Mouse (Mus musculus) Patski (cell line): ENCODE measurements around the gene Gli2. TPM values are rescaled to one million over a fixed set of nuclear protein-coding genes. Genes with fewer than 3 reads are reported as not detected.

Experiments
- ATAC-seq: fragments of 100-300 bp; one replicate; pipeline ENCODE4 v1.8.0; 2021
- CTCF ChIA-PET: fragments of 350-600 bp; sonication (Branson Sonifier 250); formaldehyde crosslinking; loops from one replicate; lab custom pipeline; 2022; ENCODE audit warnings: inconsistent platforms; lab: Charles Lee
- POLR2A ChIA-PET: fragments of 350-600 bp; sonication (Branson Sonifier 250); formaldehyde crosslinking; loops from one replicate; lab custom pipeline; 2022; ENCODE audit warnings: antibody characterized with exemption, inconsistent platforms; lab: Charles Lee
- DNase-seq: peaks from one replicate; pipeline ENCODE4 v3.0.0-alpha.2; 2011; ENCODE audit warnings: low read depth, low spot score
- H3K27me3 ChIP-seq: fragments of 371-371 bp; one replicate; pipeline ENCODE4 v1.5.1; 2021
- CTCF ChIP-seq: fragments of 100-300 bp; IDR thresholded peaks from one replicate; pipeline ENCODE4 v1.5.1; 2021
- in situ Hi-C: fragments of 300-500 bp; cut with MboI; formaldehyde crosslinking; loops from 3 replicates; pipeline ENCODE4 v1.11.1; 2018; ENCODE audit warnings: low pct_unique_long_range_greater_than_20kb, mixed read lengths
- polyA plus RNA-seq: library from polyadenylated mRNA; unstranded; gene quantifications from one replicate; pipeline ENCODE4 v1.2.3, GENCODE M21; 2021

Gli2 gene
- polyA plus RNA-seq, 1 experiment from 2014 or later = 2.7 TPM

- CTCF ChIA-PET = interaction anchor here (1.4 kb wide), 1 partner anchor 162 kb away, joined by 4 read pairs; no protein-coding TSS in a partner anchor
- no peak for TF ChIP-seq CTCF
- POLR2A ChIA-PET = interaction anchor here (0.7 to 1.2 kb wide), 2 partner anchors 14 to 53 kb away, joined by 3 read pairs; no protein-coding TSS in a partner anchor
- in situ Hi-C loops = no loop called here
- DNase-seq (no peak), ATAC-seq (no peak)
- no peaks in the 10 kb centered on the region for H3K27me3 ChIP-seq
Observed at GRCm38 (mm10) chr1:118922189-118922588, 131.2 kb downstream of the Gli2 start.

DNA sequence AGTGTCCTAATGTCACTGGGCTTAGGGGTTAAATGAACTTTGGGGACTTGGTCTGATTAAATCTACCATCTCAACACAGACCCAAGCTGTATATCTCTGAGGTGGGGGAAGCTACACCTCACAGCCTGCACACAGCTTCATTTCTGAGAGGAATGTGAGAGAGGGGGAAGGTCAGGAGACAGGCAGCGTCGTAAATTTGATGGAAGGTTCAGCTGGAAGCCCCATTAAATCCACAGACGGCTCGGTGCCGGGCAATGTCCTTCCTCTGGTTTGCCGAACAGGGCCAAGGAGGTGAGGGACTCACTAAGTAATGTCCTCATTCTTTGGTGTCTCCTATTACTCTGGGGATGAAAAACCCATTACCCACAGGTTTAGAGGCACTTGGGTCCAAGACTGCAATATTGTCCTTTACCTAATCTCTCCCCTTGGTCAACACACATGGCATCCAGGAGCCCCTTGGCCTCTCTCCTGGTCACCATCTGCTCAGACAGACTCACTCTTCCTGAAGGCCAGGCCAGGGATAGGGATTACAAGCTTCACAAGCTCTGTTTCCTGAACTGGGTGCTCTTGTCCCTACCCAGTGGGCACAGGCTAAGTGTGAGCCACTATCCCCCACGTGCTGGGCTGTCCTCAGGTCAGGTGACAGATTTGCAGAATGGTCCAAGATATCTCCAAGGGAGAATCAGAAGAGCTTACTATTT is 135.7 kb downstream of the Gli2 start:
- DNase-seq (no peak), ATAC-seq (no peak)

DNA sequence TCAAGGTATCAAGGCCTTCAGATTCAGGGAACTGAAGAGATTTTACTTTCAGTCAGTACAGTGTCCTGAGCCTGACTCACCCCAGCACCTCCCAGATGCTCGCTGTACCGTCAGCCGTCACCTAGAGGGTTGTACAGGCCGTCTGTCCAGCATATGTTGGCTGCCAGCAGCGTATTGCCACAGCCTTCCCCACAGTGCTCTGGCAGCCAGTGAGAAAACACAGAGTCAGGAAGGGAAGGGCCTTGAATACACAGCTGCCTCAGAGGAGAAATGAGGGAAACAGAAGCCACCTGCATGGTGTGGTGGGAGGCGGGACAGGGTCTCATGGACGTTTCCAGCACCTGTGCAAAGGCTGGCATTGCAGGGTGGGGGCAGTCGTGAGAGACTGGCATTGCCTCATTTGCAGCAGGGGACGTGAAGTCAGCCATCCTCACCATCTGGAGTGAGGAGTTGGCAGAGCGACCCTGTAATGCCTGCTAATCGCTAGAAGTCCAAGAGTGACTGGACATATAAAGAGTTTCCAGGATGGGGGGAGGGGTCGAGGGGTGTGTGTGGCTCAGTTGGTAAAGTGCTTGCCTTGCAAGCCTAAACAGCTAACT is 136.8 kb downstream of the Gli2 start:
- ATAC-seq (no peak), DNase-seq (no peak)
- H3K27me3 ChIP-seq = no peaks in the 10 kb centered on the region
- in situ Hi-C loops = no loop called here
- no peak for TF ChIP-seq CTCF
- POLR2A ChIA-PET = no interaction called here
- CTCF ChIA-PET = no interaction called here

More for the DNA sequence above, 135.7 kb downstream of the Gli2 start:
- in situ Hi-C loops = no loop called here
- CTCF ChIA-PET = no interaction called here
- TF ChIP-seq CTCF = no peak
- H3K27me3 ChIP-seq = no peaks in the 10 kb centered on the region
- POLR2A ChIA-PET = no interaction called here

- in situ Hi-C loops = no loop called here
- ATAC-seq (no peak), DNase-seq (no peak)
- no peaks in the 10 kb centered on the region for H3K27me3 ChIP-seq
- CTCF ChIA-PET = no interaction called here
- POLR2A ChIA-PET = interaction anchor here (0.7 kb wide), 1 partner anchor 37 kb away, joined by 3 read pairs; no protein-coding TSS in a partner anchor
- no peak for TF ChIP-seq CTCF
Observed at GRCm38 (mm10) chr1:118913414-118914385, 139.7 kb downstream of the Gli2 start.

- no peak for TF ChIP-seq CTCF
- DNase-seq = no peak
- ATAC-seq = no peak
- in situ Hi-C loops = no loop called here
- CTCF ChIA-PET = no interaction called here
- POLR2A ChIA-PET = interaction anchor here (0.7 kb wide), 1 partner anchor 38 kb away, joined by 3 read pairs; no protein-coding TSS in a partner anchor
- no peaks in the 10 kb centered on the region for H3K27me3 ChIP-seq
Observed at GRCm38 (mm10) chr1:118912929-118913328, 140.5 kb downstream of the Gli2 start.

GRCm38 (mm10) chr1:118911427-118911727 is 142.0 kb downstream of the Gli2 start:
- ATAC-seq = no peak
- no peak for DNase-seq
- H3K27me3 ChIP-seq = no peaks in the 10 kb centered on the region
- TF ChIP-seq CTCF = no peak
- POLR2A ChIA-PET = interaction anchor here (1.2 kb wide), 1 partner anchor 10 kb away, joined by 3 read pairs; no protein-coding TSS in a partner anchor
- in situ Hi-C loops = no loop called here
- CTCF ChIA-PET = no interaction called here

- DNase-seq (no peak), ATAC-seq (no peak)
- in situ Hi-C loops = no loop called here
- CTCF ChIA-PET = no interaction called here
- H3K27me3 ChIP-seq = no peaks in the 10 kb centered on the region
- POLR2A ChIA-PET = interaction anchor here (0.6 to 1.2 kb wide), 2 partner anchors 9 to 33 kb away, joined by 3 read pairs; no protein-coding TSS in a partner anchor
- TF ChIP-seq CTCF = no peak
Observed at GRCm38 (mm10) chr1:118910693-118911426, 142.6 kb downstream of the Gli2 start.

DNA sequence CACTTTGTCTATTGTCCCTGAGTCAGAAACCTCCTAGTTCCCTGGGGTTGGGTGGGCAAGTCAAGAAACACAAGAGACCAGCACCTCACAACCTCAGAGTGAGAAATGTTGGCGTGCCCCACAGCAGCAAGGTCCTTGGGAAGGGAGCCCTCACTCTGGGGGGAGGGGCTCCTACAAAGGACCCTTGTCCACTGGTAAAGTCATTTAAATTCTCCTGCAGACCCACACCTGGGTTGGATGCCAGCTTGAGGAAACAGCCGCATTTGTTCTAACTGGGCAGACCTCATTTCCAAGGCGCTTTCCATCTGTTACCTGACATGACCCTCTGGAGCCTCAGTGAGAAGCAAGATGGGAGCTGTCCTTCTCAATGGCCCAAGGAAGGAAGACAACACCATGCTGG is 144.4 kb downstream of the Gli2 start:
- no peak for TF ChIP-seq CTCF
- DNase-seq (no peak), ATAC-seq (no peak)
- in situ Hi-C loops = no loop called here
- ChIA-PET POLR2A (no interaction called here), CTCF (interaction anchor here (0.9 kb wide), 1 partner anchor 17 kb away, joined by 3 read pairs; no protein-coding TSS in a partner anchor)
- H3K27me3 ChIP-seq = no peaks in the 10 kb centered on the region

DNA sequence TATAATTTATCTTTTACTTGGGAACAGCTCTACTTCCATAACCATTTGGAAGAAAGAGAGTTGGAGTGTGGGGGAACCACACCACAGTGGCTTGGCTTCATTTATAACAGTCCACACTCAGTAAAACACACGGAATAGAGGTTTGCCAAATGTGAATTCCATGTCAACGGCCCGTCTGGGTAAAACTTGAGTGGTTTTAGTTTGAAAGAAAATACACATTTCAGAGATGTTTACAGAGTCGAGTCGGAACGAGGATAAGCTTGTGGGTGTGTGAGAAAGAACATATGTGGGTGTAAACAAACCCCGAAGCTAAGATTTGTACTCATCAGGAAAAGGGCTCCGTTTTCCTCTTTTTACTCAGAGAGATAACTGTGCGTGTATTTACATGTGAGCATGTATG is 145.8 kb downstream of the Gli2 start:
- POLR2A ChIA-PET = interaction anchor here (0.5 kb wide), 1 partner anchor 56 kb away, joined by 3 read pairs; no protein-coding TSS in a partner anchor
- TF ChIP-seq CTCF = no peak
- no peaks in the 10 kb centered on the region for H3K27me3 ChIP-seq
- DNase-seq = no peak
- CTCF ChIA-PET = interaction anchor here (0.6 kb wide), 1 partner anchor 27 kb away, joined by 3 read pairs; no protein-coding TSS in a partner anchor
- no peak for ATAC-seq
- in situ Hi-C loops = no loop called here
